Mouse (Mus musculus) limb, embryonic 12.5 days (tissue): ENCODE results near the gene Caskin2. TPM values are rescaled to one million over a fixed set of nuclear protein-coding genes. Genes with fewer than 3 reads are reported as not detected.

ENCODE experiments used
- ATAC-seq: fragments of 200-750 bp; cut with Nextera tagmentation; 2 replicates; pipeline ENCODE4 v1.8.0; 2017; ENCODE audit warnings: low read depth, moderate TSS enrichment; ENCODE audit not compliant: insufficient number of reproducible peaks, insufficient read depth, low FRiP score, low TSS enrichment
- H3K27ac ChIP-seq: fragments of 300-500 bp; sonication (generic); 2 replicates; pipeline ENCODE4 v1.5.1; 2016; ENCODE audit warnings: mild to moderate bottlenecking, moderate library complexity
- H3K27me3 ChIP-seq: fragments of 300-500 bp; sonication (generic); 2 replicates; pipeline ENCODE4 v1.6.1; 2016; ENCODE audit warnings: mild to moderate bottlenecking, moderate library complexity
- H3K36me3 ChIP-seq: fragments of 300-500 bp; sonication (generic); 2 replicates; pipeline ENCODE4 v1.6.1; 2016; ENCODE audit warnings: mild to moderate bottlenecking, moderate library complexity
- H3K4me1 ChIP-seq: fragments of 300-500 bp; sonication (generic); replicated peaks from 2 replicates; pipeline ENCODE4 v1.6.1; 2016
- H3K4me2 ChIP-seq: fragments of 300-500 bp; sonication (generic); 2 replicates; pipeline ENCODE4 v1.6.1; 2016; ENCODE audit warnings: mild to moderate bottlenecking, moderate library complexity
- H3K4me3 ChIP-seq: fragments of 300-500 bp; sonication (generic); replicated peaks from 2 replicates; pipeline ENCODE4 v1.5.1; 2016; ENCODE audit warnings: mild to moderate bottlenecking
- H3K9ac ChIP-seq: fragments of 300-500 bp; sonication (generic); replicated peaks from 2 replicates; pipeline ENCODE4 v1.6.1; 2016; ENCODE audit warnings: mild to moderate bottlenecking, moderate library complexity
- H3K9me3 ChIP-seq: fragments of 300-500 bp; sonication (generic); 2 replicates; pipeline ENCODE4 v1.6.1; 2016; ENCODE audit warnings: mild to moderate bottlenecking, moderate library complexity
- WGBS: fragments of 180-500 bp; shearing (Covaris S2); methylation state at CpG from one replicate; pipeline ENCODE4 v1.1.7; 2016; 5-methylcytosine and 5-hydroxymethylcytosine counted together
- polyA plus RNA-seq: library from polyadenylated mRNA; unstranded; fragments of >200 nt; fragmentation: Nextera tagmentation; extraction: Ambion mirVana; gene quantifications from 2 replicates; pipeline ENCODE4 v1.2.1, GENCODE M21; 2016

Gene Caskin2
- polyA plus RNA-seq, 1 experiment from 2014 or later: 14.9 TPM

DNA sequence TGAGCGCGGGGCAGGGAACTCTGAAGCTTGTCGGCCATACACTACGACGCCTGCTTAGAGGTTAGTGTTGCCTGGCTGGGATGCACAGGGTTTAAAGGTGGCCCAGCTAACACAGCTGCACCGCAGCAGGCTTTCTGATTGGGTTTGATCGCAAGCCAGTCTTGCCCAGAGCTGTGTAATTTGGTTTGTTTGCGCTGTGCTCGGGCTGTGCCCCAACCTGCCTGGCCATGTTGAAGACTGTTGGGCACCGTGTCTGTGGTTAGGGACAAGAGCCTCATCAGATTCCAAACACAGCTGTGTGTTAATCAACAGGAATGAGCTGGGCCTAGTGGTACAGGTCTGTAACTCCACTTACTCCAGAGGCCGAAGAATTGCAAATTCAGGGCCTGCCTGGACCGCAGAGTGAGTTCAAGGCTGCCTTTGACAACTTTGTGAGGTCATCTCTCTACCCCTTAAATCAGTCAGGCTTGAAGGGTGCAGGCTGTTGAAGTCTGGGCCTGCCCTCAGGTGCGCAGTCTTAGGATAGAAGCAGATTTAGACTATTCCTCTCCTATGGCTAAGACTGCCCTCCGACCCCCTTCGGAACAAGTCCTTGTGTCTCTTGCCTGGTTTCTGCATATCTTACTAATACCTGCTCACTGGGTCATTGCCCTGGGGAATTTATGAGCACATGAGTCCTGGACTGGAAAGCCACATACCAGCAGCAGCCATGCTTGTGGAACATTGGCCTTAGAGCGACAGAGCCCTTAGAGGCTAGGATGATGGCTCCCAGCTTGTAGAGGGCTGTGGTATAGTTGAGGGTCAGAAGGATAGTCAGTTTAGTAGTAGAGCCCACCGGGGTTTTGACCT is 35.7 kb downstream of the Caskin2 start:
- Histone ChIP-seq H3K9me3 (no peaks in the 10 kb centered on the region), H3K9ac (no peak overlapping the region; the same call in 1 of the 2 replicates), H3K27ac (no peak overlapping the region; the same call in 1 of the 2 replicates), H3K4me1 (peaks cover 49% of the 10 kb centered on the region), H3K36me3 (peaks cover 16% of the 10 kb centered on the region; the same call in 1 of the 2 replicates), H3K27me3 (no peaks in the 10 kb centered on the region), H3K4me3 (no peak overlapping the region), H3K4me2 (no peak overlapping the region)
- ATAC-seq: no peak
- 83% methylated on average over 17 of the region's 17 CpGs for WGBS

DNA sequence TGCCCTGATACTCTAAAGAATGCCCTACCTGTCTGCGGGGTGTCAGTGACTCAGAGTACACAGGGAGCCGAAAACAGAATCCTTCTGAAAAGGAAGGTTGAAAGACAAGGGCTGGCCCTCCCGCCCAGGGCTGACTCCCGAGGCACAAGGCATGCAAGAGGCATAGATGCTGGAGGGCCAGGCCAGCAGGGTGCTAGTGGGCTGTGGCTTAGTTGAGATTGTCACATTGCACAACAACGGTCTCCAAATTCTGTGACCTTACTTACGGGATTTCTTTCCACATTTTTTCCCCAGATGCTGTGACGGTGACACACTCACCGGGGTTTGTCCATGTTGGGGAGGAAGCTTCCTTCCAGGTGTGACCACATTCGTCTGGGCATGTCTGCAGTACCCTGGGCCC is 36.5 kb downstream of the Caskin2 start:
- ATAC-seq: no peak
- Histone ChIP-seq H3K36me3 (peaks cover 16% of the 10 kb centered on the region; the same call in 1 of the 2 replicates), H3K9ac (no peak overlapping the region), H3K4me3 (no peak overlapping the region), H3K4me1 (peaks cover 45% of the 10 kb centered on the region), H3K27me3 (no peaks in the 10 kb centered on the region), H3K9me3 (no peaks in the 10 kb centered on the region), H3K27ac (no peak overlapping the region; the same call in 1 of the 2 replicates), H3K4me2 (no peak overlapping the region)
- 73% methylated on average over 9 of the region's 9 CpGs for WGBS

DNA sequence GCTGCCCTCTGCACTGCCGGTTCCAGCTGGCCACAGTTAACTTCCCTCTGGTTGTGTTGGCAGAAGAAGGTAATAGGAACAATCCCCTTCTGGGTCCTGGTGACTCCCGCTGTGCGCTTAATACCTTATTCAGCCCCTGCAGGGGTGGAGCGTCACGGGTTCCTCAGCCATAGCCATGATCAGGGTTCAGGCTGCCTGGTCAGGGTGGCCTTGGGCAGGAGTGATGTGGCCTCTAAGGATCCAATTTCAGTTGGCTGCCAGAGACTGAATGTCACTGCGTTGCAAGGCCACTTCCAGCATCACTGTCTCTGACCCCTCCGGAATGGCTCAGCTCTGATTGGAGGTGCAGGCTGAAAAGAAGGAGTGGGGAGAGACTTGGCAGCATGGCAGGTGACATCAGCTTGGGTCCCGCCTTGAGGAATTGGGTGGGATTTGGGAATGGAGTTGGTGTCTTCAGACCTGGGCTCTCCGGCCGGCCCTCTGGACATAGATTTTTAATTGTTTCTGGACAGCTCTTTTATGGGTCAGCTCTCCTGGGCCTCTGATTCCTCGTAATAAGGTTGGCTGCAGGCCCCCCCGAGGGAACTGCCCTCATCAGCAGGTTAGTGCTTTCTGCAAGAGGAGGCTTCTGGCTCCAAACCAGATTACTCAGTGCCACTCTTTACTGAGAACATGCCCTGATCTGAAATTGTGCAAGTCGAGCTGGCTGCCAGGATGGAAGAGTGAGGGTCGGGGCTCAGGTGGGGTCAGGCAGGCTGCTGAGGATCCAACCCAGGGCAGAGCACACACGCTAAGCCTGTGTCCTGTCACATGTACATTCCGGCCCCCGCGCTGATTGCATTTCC is 37.4 kb downstream of the Caskin2 start:
- Histone ChIP-seq H3K27me3 (no peaks in the 10 kb centered on the region), H3K9me3 (no peaks in the 10 kb centered on the region), H3K4me3 (no peak overlapping the region), H3K4me1 (peaks cover 45% of the 10 kb centered on the region), H3K4me2 (no peak overlapping the region), H3K9ac (0 out of 2 replicates have a peak overlapping the region, but pooled peaks have one; percentile 27), H3K36me3 (peaks cover 16% of the 10 kb centered on the region; the same call in 1 of the 2 replicates), H3K27ac (no peak overlapping the region)
- no peak for ATAC-seq
- 42% methylated on average over 18 of the region's 18 CpGs for WGBS

DNA sequence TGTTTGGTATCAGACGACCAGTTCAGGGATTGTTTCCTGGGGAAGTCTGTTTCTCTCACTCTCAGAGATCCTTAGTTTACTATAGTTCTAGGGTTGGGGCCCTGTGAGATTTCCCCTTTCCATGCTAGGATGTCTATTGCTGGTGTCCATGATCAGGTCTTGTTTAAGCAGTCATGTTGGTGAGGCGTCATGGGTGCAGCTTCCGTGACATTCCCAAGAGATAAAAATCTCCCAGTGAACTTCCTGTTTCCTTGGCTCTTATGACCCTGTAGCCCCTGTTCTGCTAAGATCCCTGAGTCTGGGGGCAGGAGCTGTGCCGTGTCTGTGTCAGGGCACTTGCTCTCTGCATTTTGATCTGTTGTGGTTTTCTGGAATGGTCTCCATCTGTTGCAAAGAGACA is 38.8 kb downstream of the Caskin2 start:
- H3K9me3 ChIP-seq: no peaks in the 10 kb centered on the region
- H3K4me3 ChIP-seq: no peak overlapping the region
- H3K4me2 ChIP-seq: no peak overlapping the region
- no peak overlapping the region for H3K9ac ChIP-seq
- WGBS: 60% methylated on average over 4 of the region's 4 CpGs
- peaks cover 16% of the 10 kb centered on the region; the same call in 1 of the 2 replicates for H3K36me3 ChIP-seq
- H3K4me1 ChIP-seq: peaks cover 31% of the 10 kb centered on the region
- H3K27ac ChIP-seq: no peak overlapping the region
- no peak for ATAC-seq
- no peaks in the 10 kb centered on the region for H3K27me3 ChIP-seq

DNA sequence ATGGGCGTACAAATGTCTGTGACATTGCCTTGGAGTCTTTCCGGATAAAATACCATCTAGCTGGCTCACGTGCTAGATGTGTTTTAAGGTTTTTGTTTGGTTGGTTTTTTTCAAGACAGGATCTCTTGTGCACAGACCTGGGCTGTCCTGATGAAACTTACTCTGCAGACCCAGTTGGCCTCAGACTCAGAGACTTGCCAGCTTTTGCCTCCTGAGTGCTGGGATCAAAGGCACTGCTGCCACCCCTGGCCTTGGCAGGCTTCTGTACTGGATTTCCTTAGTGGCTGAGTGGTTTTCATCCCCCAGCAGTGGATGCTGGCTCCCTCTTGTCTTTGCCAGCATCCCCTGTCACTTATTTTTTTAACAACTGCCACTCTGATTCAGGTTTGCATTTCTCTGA is 44.5 kb downstream of the Caskin2 start:
- Histone ChIP-seq H3K4me3 (no peak overlapping the region), H3K27ac (no peak overlapping the region), H3K4me1 (peaks cover 8% of the 10 kb centered on the region), H3K4me2 (no peak overlapping the region), H3K9me3 (no peaks in the 10 kb centered on the region), H3K9ac (no peak overlapping the region), H3K27me3 (no peaks in the 10 kb centered on the region), H3K36me3 (peaks cover 5% of the 10 kb centered on the region; the same call in 1 of the 2 replicates)
- ATAC-seq: no peak
- 89% methylated on average over 3 of the region's 3 CpGs for WGBS

DNA sequence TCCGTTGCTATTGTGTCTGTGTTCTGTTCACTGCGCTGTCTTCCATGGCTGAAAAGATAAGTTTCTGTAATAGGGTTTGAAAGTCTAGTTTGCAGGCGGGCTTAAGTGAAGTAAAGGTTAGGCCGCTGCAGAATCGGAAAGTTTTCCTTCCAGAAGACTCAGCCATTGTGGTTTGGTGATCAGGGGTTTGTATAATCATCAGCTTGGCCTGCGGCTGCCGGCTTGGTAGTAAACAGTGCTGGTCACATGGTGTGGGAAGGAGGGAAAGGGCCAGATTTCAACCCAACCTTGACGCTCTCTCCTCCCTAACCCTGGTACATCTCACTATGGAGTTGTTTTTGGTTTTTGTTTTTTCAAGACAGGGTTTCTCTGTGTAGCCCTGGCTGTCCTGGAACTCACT is 46.5 kb downstream of the Caskin2 start:
- WGBS: 92% methylated on average over 8 of the region's 8 CpGs
- Histone ChIP-seq H3K9ac (0 out of 2 replicates have a peak overlapping the region, but pooled peaks have one; percentile 92), H3K27ac (peak overlapping the region; percentile 92; the same call in 1 of the 2 replicates), H3K9me3 (no peaks in the 10 kb centered on the region), H3K4me2 (peak overlapping the region; percentile 79), H3K4me1 (peaks cover 8% of the 10 kb centered on the region), H3K4me3 (0 out of 2 replicates have a peak overlapping the region, but pooled peaks have one; percentile 79), H3K36me3 (no peaks in the 10 kb centered on the region; the same call in 1 of the 2 replicates), H3K27me3 (no peaks in the 10 kb centered on the region)
- no peak for ATAC-seq

DNA sequence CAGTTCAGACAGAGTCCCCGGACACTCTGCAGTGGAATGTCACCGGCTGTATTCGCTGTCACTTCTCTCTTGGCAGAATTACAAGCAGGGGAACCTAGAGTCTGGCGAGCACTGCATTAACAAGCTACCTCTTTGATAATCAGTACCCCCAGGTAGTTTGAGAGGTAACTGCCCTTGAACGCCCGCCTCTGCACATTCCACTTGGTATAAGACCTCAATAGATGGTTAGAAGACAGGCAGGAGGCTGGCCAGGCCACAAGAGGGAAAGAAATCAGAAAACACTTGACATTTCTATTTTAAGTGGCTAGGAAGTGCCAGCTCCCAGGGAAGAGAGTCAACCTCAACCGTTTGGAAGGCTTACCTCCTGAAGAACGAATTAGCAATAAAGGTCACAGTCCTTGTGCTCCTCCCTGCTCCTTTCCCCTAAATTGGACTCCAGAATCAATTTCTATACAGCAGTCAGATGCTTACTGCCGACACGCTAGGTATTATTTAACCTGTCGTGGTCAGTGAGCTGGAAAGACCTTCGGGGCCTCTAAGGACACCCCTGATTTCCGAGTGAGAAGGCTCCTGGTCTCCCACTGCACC is 47.0 kb downstream of the Caskin2 start:
- H3K36me3 ChIP-seq: no peaks in the 10 kb centered on the region; the same call in 1 of the 2 replicates
- no peaks in the 10 kb centered on the region for H3K9me3 ChIP-seq
- ATAC-seq: no peak
- no peaks in the 10 kb centered on the region for H3K27me3 ChIP-seq
- H3K4me2 ChIP-seq: peak overlapping the region; percentile 79
- H3K27ac ChIP-seq: peak overlapping the region; percentile 92
- peak overlapping the region; percentile 79 for H3K4me3 ChIP-seq
- peaks cover 8% of the 10 kb centered on the region for H3K4me1 ChIP-seq
- H3K9ac ChIP-seq: peak overlapping the region; percentile 92
- WGBS: 47% methylated on average over 13 of the region's 13 CpGs

DNA sequence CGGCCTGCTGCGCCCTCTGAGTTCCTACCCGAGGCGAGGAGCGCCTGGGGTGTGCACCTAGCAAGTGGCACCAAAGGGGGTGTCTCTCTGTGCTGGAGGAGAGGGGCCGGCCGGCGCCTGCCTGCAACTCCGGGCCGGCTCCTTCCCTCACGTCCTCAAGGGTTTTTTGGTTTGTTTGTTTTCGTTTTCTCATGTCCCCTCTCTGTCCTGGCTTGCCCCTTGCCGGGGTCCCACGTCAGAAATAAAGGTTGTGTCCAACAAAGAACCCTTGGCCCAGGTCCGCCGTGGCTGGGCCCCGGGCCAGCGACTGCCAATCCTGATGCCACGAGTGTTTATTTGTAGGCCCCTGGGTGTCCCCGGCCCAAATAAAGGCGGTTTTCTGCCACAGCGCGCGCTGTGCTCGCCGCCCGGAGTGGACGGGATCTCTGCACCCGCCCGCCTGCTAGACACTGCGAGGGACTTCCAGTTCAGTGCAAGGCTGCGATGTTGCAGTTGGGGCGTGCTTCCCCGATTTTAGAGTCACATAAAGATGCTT is 47.8 kb downstream of the Caskin2 start:
- Histone ChIP-seq H3K36me3 (no peaks in the 10 kb centered on the region; the same call in 1 of the 2 replicates), H3K27me3 (no peaks in the 10 kb centered on the region), H3K4me2 (peak overlapping the region; percentile 79), H3K9me3 (no peaks in the 10 kb centered on the region), H3K27ac (peak overlapping the region; percentile 92), H3K4me1 (peaks cover 8% of the 10 kb centered on the region), H3K9ac (peak overlapping the region; percentile 92), H3K4me3 (peak overlapping the region; percentile 79)
- ATAC-seq: peak; percentile 78
- under 1% methylated on average over 34 of the region's 34 CpGs for WGBS

DNA sequence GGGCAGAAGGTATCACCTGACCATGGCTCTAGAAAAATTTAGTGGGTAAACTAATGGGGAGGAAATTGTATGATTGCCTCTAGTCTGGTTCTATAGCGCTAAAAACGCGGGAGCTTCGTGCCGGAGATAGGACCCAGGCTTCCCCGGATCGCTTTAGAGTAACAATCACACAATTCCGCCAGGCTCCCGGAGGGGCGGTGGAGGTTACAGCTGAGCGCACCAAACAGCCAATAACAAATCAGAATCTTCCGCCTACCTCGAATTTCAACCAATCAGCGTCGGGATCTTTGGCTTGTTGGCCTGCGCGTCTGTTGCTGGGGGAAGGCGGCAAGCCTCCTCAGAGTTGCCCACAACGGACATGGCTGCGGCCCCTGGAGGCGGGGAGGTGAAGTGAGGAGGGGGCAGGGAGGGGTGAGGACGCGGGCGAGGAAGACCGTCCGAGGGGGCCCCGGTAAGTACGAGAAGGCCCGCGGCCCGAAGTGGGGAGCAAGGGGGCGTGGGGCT is 48.3 kb downstream of the Caskin2 start, which contains the start of gene Tmem94:
TSS of gene Tmem94 (plus strand) at position 331 of the 504 bp plus-strand sequence.
- under 1% methylated on average over 32 of the region's 32 CpGs for WGBS
- H3K27ac ChIP-seq: peak within 1 kb of the TSS; percentile 92
- H3K4me2 ChIP-seq: peak within 1 kb of the TSS; percentile 79
- H3K9me3 ChIP-seq: no peaks in the 10 kb centered on the region
- H3K4me1 ChIP-seq: peaks cover 8% of the 10 kb centered on the region
- peak within 1 kb of the TSS; percentile 92 for H3K9ac ChIP-seq
- ATAC-seq: peak; percentile 95
- peak within 1 kb of the TSS; percentile 79 for H3K4me3 ChIP-seq
- H3K36me3 ChIP-seq: no peaks in the 10 kb centered on the region; the same call in 1 of the 2 replicates
- H3K27me3 ChIP-seq: no peaks in the 10 kb centered on the region

DNA sequence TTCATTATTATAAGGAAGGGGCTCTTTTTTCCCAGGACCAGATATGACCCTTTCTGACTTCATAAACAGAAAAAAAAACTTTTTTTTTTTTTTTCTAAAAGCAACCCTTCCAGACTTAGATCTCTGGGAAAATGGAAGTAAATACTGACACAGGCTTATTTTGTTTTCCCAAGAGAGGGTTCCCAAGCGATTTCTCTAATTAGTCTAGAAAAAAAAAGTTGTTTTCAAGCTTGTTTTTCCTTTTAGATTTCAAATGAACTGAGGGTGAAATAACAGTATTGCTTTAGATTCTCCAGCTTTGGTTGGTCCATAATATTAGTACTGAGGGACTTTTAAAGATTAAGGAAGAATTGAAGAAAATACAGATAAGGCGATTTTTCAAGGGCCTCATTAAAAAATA is 48.7 kb downstream of the Caskin2 start:
- no peak for ATAC-seq
- no peaks in the 10 kb centered on the region; the same call in 1 of the 2 replicates for H3K36me3 ChIP-seq
- H3K9ac ChIP-seq: peak overlapping the region; percentile 92; the same call in 1 of the 2 replicates
- H3K4me2 ChIP-seq: peak overlapping the region; percentile 79
- no peak overlapping the region for H3K27ac ChIP-seq
- H3K9me3 ChIP-seq: no peaks in the 10 kb centered on the region
- H3K27me3 ChIP-seq: no peaks in the 10 kb centered on the region
- peak overlapping the region; percentile 79 for H3K4me3 ChIP-seq
- peaks cover 8% of the 10 kb centered on the region for H3K4me1 ChIP-seq
- 34% methylated on average over 2 of the region's 2 CpGs for WGBS
